Mouse (Mus musculus) midbrain, postnatal 0 days (tissue): ENCODE results near the gene Ntn1. TPM values are rescaled to one million over a fixed set of nuclear protein-coding genes. Genes with fewer than 3 reads are reported as not detected.
A peak's percentile ranks its signal among the peaks of the same experiment; 100 is the strongest.

Experiments used
- ATAC-seq: fragments of 200-750 bp; cut with Nextera tagmentation; 2 replicates; pipeline ENCODE4 v1.8.0; 2017; ENCODE audit warnings: moderate number of reproducible peaks, mild to moderate bottlenecking, moderate TSS enrichment, moderate library complexity; ENCODE audit not compliant: low FRiP score
- DNase-seq: peaks from one replicate; pipeline ENCODE4 v3.0.0-alpha.2; 2015; ENCODE audit warnings: low spot score
- H3K27ac ChIP-seq: fragments of 300-500 bp; sonication (generic); 2 replicates; pipeline ENCODE4 v1.5.1; 2014; ENCODE audit warnings: low read depth, mild to moderate bottlenecking, low read length, mixed read lengths
- H3K27me3 ChIP-seq: fragments of 300-500 bp; sonication (generic); 2 replicates; pipeline ENCODE4 v1.6.1; 2014; ENCODE audit warnings: low read length, control low read depth, mixed read lengths; ENCODE audit not compliant: insufficient read depth
- H3K36me3 ChIP-seq: fragments of 300-500 bp; sonication (generic); 2 replicates; pipeline ENCODE4 v1.6.1; 2014; ENCODE audit warnings: low read length, control low read depth, mixed read lengths; ENCODE audit not compliant: insufficient read depth
- H3K4me1 ChIP-seq: fragments of 300-500 bp; sonication (generic); 2 replicates; pipeline ENCODE4 v1.6.1; 2014; ENCODE audit warnings: mild to moderate bottlenecking, control low read depth, antibody characterized with exemption, low read length, mixed read lengths; ENCODE audit not compliant: insufficient read depth
- H3K4me2 ChIP-seq: fragments of 300-500 bp; sonication (generic); 2 replicates; pipeline ENCODE4 v1.6.1; 2014; ENCODE audit warnings: low read depth, mild to moderate bottlenecking, low read length, mixed read lengths; ENCODE audit not compliant: poor library complexity, severe bottlenecking
- H3K4me3 ChIP-seq: fragments of 300-500 bp; sonication (generic); 2 replicates; pipeline ENCODE4 v1.5.1; 2014; ENCODE audit warnings: low read depth, mild to moderate bottlenecking, low read length, moderate library complexity
- H3K9ac ChIP-seq: fragments of 300-500 bp; sonication (generic); replicated peaks from 2 replicates; pipeline ENCODE4 v1.6.1; 2014; ENCODE audit warnings: mild to moderate bottlenecking, low read length, moderate library complexity, mixed read lengths; ENCODE audit not compliant: poor library complexity, severe bottlenecking
- H3K9me3 ChIP-seq: fragments of 300-500 bp; sonication (generic); 2 replicates; pipeline ENCODE4 v1.6.1; 2016; ENCODE audit warnings: low read length, control low read depth
- CTCF ChIP-seq: IDR thresholded peaks from 2 replicates; pipeline ENCODE4 v1.5.1; 2016; ENCODE audit warnings: antibody characterized with exemption, mild to moderate bottlenecking
- WGBS: fragments of 180-500 bp; shearing (Covaris S2); extraction: QIAGEN DNeasy Blood & Tissue Kit; methylation state at CpG from one replicate; pipeline ENCODE4 v1.1.7; 2014; 5-methylcytosine and 5-hydroxymethylcytosine counted together
- polyA plus RNA-seq: library from polyadenylated mRNA; unstranded; fragments of >200 nt; fragmentation: Nextera tagmentation; extraction: Ambion mirVana; gene quantifications from 2 replicates; pipeline ENCODE4 v1.2.1, GENCODE M21; 2015
- total RNA-seq: library from RNA; depleted of rRNA; stranded (reverse); fragments of >200 nt; gene quantifications from 2 replicates; pipeline ENCODE4 v1.2.3, GENCODE M21; 2014

Ntn1 gene
- total and polyA plus RNA-seq, 2 experiments from 2014 or later: 9.6 to 66.4 TPM

DNA sequence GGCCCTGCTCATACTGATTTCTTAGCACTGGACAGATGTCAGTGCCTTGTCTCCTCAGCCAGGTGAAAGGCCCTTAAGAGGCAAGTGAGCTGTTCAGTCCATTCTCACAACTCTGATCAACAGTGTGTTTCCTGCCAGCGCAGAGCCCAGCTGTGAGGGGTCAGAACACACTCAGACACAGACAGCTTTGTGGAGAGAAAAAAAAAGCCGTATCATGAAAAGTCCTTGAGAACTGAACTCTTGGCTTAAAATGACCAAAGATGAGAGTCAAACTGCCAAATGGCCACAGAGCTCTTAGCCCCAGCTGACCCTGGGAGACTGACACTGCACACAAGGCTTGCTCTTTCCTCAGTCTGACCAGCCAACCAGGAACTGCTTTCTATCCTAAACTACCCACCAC is 192.6 kb downstream of the Ntn1 start:
- no peak for ATAC-seq
- Histone ChIP-seq H3K9ac (no peak overlapping the region), H3K4me3 (no peak overlapping the region), H3K4me1 (0 out of 2 replicates have a peak, but pooled peaks cover 3% of the 10 kb centered on the region), H3K36me3 (no peaks in the 10 kb centered on the region), H3K4me2 (no peak overlapping the region), H3K27ac (no peak overlapping the region), H3K27me3 (no peaks in the 10 kb centered on the region), H3K9me3 (no peaks in the 10 kb centered on the region)
- 76% methylated on average over 2 of the region's 2 CpGs for WGBS
- TF ChIP-seq CTCF: no peak
- DNase-seq: no peak

GRCm38 (mm10) chr11:68205572-68206229 is 194.9 kb downstream of the Ntn1 start:
- 0 out of 2 replicates have a peak, but pooled peaks cover 3% of the 10 kb centered on the region for H3K4me1 ChIP-seq
- 80% methylated on average over 10 of the region's 10 CpGs for WGBS
- TF ChIP-seq CTCF: no peak
- no peak overlapping the region for H3K4me2 ChIP-seq
- no peaks in the 10 kb centered on the region for H3K9me3 ChIP-seq
- peak; percentile 72 for ATAC-seq
- peak overlapping the region; percentile 44; the same call in 1 of the 2 replicates for H3K27ac ChIP-seq
- H3K9ac ChIP-seq: no peak overlapping the region
- no peak overlapping the region for H3K4me3 ChIP-seq
- H3K27me3 ChIP-seq: no peaks in the 10 kb centered on the region
- no peaks in the 10 kb centered on the region for H3K36me3 ChIP-seq
- DNase-seq: peak; percentile 80

DNA sequence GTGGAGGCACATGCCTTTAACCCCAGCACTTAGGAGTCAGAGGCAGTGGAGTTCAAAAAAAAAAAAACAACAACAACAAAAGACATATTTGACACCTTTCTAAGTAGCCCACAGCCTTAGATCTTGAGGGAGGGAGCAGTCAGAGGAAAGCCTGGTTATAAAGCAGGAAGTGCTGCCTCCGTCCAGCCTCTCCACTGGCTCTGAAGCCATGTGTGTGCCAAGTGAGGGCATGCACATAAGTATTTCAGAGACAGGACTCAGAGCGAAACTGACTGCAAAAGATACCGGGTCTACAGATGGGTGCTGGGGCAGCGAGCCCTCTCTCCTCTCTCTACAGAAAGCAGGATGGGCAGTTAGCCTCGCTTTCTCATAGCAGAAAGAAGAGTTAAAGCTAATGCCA is 196.2 kb downstream of the Ntn1 start:
- H3K36me3 ChIP-seq: no peaks in the 10 kb centered on the region
- H3K4me3 ChIP-seq: no peak overlapping the region
- no peak for ATAC-seq
- H3K9me3 ChIP-seq: no peaks in the 10 kb centered on the region
- no peak overlapping the region for H3K9ac ChIP-seq
- WGBS: 91% methylated on average over 5 of the region's 5 CpGs
- 0 out of 2 replicates have a peak, but pooled peaks cover 3% of the 10 kb centered on the region for H3K4me1 ChIP-seq
- H3K4me2 ChIP-seq: no peak overlapping the region
- H3K27me3 ChIP-seq: no peaks in the 10 kb centered on the region
- DNase-seq: no peak
- no peak for TF ChIP-seq CTCF
- no peak overlapping the region for H3K27ac ChIP-seq

DNA sequence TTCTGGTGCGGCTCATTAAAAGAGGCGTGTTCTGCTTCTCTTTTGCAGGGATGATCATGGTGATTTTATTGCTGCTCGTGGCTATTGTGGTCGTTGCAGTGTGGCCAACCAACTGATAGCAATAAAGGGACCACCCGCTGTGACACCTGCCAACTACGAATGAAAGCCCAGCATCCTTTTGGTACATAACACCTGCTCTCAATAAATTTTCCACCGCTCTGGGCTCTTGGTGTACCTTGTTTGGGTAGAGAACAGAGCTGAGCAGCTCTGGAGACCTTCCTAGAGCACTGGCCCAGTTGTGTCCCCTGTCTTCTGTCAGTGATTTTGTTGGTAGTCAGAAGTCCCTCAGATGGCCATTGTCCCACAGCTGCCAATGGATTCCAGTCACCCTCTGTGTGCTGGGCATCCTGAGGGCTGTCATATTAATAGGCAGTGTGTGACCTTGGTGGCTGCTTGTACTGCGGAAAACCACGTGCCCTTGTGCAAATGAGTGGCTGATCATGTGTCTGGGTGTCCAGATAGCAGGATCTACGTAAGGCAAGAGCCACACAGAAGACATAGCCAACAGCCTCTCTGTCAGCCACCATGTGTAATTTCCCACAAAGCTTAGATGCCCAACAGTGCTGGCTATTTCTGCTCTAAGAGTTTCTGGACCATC is 196.8 kb downstream of the Ntn1 start:
- Histone ChIP-seq H3K4me2 (no peak overlapping the region), H3K9ac (no peak overlapping the region), H3K4me1 (0 out of 2 replicates have a peak, but pooled peaks cover 3% of the 10 kb centered on the region), H3K27ac (no peak overlapping the region), H3K4me3 (no peak overlapping the region), H3K36me3 (no peaks in the 10 kb centered on the region), H3K9me3 (no peaks in the 10 kb centered on the region), H3K27me3 (no peaks in the 10 kb centered on the region)
- 80% methylated on average over 10 of the region's 10 CpGs for whole genome bisulfite sequencing
- TF ChIP-seq CTCF: no peak
- no peak for ATAC-seq
- no peak for DNase-seq

DNA sequence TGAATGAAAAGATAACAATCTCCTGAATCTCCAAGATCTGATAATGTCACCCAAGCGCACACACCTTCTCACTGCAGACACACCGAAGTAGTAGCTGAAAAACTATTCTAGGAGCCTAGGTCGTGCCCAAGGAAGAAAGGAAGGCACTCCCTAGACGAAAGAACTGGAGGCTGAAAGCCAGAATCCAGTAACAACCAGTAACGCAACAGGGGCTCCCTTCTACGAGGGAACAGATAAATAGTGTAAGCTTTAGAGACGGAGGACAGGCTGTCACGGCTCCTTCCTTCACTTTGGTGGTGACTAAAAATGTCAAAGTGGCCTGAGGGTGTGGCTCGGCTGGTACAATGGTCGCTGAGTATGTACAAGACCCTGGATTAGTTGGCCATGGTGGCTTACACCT is 198.1 kb downstream of the Ntn1 start:
- WGBS: 46% methylated on average over 10 of the region's 10 CpGs
- no peak for TF ChIP-seq CTCF
- ATAC-seq: no peak
- Histone ChIP-seq H3K4me3 (no peak overlapping the region), H3K4me1 (no peaks in the 10 kb centered on the region), H3K4me2 (no peak overlapping the region), H3K9ac (no peak overlapping the region), H3K36me3 (no peaks in the 10 kb centered on the region), H3K27me3 (no peaks in the 10 kb centered on the region), H3K27ac (no peak overlapping the region), H3K9me3 (no peaks in the 10 kb centered on the region)
- no peak for DNase-seq

DNA sequence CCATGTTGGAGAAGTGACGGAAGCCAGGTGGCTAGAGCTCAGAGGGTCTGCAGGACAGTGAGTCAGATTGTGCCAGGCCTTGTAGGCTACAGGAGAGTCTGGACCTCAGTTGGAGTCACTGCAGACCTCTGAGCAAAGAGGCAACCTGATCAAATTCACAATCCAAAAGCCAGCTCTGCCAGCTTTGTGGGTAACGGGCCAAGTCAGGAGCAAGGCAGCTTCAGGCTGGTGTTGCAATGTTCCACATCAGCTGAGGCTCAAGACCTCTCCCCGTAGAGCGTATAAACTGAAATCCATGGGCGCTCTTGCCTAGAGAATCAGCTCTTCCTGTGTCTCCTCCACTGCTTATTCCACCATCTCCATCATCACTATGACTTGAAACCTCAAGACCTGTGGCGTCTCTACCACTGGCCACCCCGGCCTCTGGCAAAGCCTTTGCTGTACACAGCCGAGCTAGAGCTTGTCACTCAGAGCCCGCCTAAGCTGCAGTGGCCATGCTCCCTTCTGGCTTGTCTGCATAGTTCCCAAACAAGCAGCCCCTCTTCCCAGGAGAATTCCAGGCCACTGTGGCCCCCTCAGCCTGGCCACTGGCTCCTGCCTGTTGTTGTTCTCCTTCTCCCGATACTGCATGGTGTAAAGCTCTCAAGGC is 198.7 kb downstream of the Ntn1 start:
- DNase-seq (no peak), ATAC-seq (no peak)
- WGBS: 74% methylated on average over 10 of the region's 10 CpGs
- no peaks in the 10 kb centered on the region for H3K4me1 ChIP-seq
- no peak overlapping the region for H3K4me2 ChIP-seq
- H3K27ac ChIP-seq: no peak overlapping the region
- no peak for TF ChIP-seq CTCF
- no peaks in the 10 kb centered on the region for H3K27me3 ChIP-seq
- H3K36me3 ChIP-seq: no peaks in the 10 kb centered on the region
- no peak overlapping the region for H3K4me3 ChIP-seq
- H3K9me3 ChIP-seq: no peaks in the 10 kb centered on the region
- no peak overlapping the region for H3K9ac ChIP-seq
